Mouse (Mus musculus) urinary bladder, postnatal 0 days (tissue): Measurements from ENCODE around the gene Tpmt. TPM values are rescaled to one million over a fixed set of nuclear protein-coding genes. Genes with fewer than 3 reads are reported as not detected.

Experiments used
- polyA plus RNA-seq: library from polyadenylated mRNA; unstranded; fragments of >200 nt; fragmentation: Nextera tagmentation; extraction: Ambion mirVana; gene quantifications from 2 replicates; pipeline ENCODE4 v1.2.1, GENCODE M21; 2015

The Tpmt gene
- polyA plus RNA-seq = 6.0 and 9.6 TPM in 2 replicates

GRCm38 (mm10) chr13:47044617-47044947, at the start of gene Tpmt:
TSS of gene Tpmt (minus strand) at chr13:47044737.

GRCm38 (mm10) chr13:47043030-47043680, 1.4 kb downstream of the Tpmt start, which contains the start of gene Kdm1b:
TSS of gene Kdm1b (plus strand) at chr13:47043499.

GRCm38 (mm10) chr13:47014334-47015194, 30.0 kb downstream of the Tpmt start, which contains the start of gene Nhlrc1:
TSS of gene Nhlrc1 (minus strand) at chr13:47014850.

Other genes starting within 250 kb of the Tpmt start
- gene Kif13a, start 114.9 kb downstream of the Tpmt start, polyA plus RNA-seq = 14.8 and 15.8 TPM in 2 replicates
- gene Nhlrc1, start 29.9 kb downstream of the Tpmt start, polyA plus RNA-seq = 2.5 and 3.7 TPM in 2 replicates
- gene Kdm1b, start 1.2 kb downstream of the Tpmt start, polyA plus RNA-seq = 58.2 and 66.7 TPM in 2 replicates
- gene Dek, start 61.5 kb upstream of the Tpmt start, polyA plus RNA-seq = 102 and 139 TPM in 2 replicates
- gene Rnf144b, start 77.9 kb upstream of the Tpmt start, polyA plus RNA-seq = 14.5 and 17.6 TPM in 2 replicates